Mouse (Mus musculus): ENCODE data around the gene Adcy3.

The Adcy3 gene

DNA sequence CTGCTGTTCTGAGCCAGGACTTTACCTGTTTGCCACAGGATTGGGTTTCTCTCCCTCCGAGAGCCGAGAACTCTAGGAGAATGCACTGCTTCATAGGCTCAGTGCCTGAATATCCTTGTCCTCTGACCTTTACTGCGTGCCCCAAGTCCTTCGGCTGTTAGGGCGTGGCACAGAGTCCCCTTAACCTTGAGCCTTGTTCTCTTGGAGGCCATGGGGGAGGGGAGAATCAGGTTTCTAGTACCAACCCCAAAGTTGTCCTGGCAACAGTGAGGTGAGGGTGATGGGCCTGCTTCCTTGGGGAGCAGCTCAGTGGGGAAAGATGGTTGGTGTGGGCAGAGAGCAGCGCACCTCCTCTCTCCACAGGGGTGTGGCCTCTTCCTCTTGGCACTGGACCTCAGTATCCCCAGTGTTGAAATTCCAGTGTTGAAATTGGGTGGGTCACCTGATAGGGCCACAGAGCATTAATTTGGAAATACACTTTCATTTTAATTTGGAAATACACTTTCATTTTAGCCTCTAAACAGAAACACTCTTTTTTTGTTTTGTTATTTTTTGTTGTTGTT lies 46.8 kb downstream of the Adcy3 start:
- in situ Hi-C loops (cut with MboI; ENCODE audit: unreplicated experiment in 2 of 2), result no loop called here

DNA sequence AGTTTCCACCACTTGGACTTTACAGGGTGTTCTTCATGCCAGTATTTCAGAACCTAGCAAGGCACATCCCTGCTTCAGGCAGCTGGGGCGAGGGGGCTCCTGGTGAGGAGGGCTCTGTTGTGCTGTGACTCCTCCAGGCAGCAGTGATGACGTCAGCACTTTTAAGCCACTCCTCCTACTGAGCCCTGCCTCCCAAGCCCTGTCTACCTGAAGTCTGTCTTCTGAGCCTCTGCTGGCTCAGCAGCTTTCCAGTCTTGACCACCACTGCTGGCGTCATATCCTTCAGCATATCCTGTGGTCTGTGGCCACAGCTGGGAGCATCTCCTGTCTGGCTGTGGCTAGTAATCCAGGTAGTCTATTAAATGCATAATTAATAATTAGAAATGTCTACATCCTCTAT lies 47.6 kb downstream of the Adcy3 start:
- in situ Hi-C loops (cut with MboI; ENCODE audit: unreplicated experiment in 2 of 2), result no loop called here

DNA sequence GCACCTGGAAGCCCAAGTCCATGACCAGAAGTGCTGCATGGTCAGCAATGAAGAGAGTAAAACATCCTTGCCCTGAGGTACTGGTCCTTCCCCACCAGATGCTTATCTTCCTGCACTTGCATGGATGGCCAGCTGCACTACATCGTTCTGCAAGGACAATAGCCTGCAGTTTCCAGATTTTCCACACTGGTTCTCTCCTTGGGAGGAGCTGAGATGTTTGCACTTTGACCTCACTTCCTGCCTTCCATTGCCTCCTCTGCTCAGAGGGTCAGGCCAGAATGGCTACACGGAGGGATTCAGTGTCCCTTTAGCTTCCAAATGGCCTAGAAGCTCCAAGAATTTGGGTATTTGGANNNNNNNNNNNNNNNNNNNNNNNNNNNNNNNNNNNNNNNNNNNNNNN lies 51.7 kb downstream of the Adcy3 start:
- in situ Hi-C loops (cut with MboI; ENCODE audit: unreplicated experiment in 2 of 2), result no loop called here

DNA sequence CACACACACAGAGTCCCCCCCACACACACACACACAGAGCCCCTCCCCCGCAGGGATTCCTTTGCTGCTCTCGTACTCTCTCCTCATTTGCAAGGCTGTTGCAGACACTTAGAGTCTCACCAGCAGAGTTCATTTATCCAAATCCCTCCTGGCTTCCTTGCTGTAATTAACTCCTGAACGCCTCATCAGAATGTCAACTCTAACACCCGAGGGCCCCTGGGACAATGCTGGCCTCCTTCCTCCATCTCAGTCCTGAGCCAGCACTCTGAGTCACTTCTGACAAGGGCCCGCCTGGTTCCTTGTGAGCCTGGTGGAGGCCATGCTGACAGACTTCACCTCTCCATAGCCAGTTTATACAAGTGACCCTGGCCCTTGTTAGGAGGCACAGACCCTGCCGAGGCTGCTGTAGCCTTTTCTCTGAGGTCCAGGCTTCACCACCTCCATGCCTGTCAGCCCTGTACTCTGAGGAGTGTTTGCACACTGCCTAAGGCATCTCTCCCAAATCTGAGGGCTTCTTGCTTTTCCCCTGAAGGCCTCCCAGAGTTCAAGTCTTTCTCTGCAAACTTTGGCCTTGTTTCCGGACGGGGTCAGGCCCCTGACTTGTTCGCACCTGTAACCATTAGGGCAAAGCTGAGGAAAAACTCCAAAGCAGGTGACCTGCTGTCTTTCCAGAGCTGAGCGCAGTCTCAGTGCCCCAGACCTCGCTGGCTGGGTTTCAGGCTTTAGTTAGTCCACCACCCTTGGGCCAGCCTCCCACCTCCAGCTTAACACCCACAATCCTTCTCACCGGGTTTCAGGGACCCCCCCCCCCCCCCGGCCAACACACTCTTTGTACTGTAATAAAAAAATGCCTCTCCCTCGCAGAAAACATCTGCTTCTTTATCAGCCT lies 55.5 kb downstream of the Adcy3 start:
- in situ Hi-C loops (cut with MboI; ENCODE audit: unreplicated experiment in 2 of 2), result no loop called here

DNA sequence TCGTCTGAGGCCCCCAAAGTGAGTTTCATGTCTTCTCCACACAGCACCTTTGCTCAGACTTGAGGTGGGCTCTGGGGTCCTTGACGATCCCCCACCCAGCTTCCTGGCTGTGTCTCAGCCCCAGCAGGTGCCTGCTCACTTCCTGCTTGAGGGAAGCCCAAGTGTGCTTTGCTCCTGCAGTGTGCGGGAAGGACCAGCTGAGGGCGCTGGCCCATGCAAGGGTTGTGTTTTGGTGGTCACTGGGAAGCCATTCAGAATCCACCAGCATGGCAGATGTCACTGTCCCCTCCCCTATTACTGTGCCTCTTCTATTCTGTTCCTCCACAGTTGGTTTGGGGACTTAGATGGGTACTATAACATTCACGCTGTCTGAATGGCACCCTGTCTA lies 56.2 kb downstream of the Adcy3 start:
- in situ Hi-C loops (cut with MboI; ENCODE audit: unreplicated experiment in 2 of 2), result no loop called here

DNA sequence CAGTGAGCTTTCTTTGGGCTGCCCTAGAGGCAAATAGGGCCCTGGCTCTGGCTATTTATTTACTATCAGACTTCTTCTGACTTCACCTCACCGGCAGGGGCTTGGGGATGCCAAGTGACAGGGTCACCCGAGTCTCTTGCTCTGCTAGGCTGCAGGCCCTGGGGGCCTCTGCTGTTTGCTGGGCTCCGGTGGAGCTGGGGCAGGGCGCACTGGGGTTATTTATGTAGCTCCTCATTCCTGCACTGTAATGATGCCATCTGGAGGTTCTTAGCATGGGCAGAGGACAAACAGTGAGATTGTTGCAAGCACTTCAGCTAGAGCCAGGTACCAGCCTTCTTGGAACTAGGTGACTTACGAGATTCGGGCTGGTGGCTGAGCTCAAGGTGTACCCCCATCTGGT lies 59.6 kb downstream of the Adcy3 start:
- in situ Hi-C loops (cut with MboI; ENCODE audit: unreplicated experiment in 2 of 2), result no loop called here

DNA sequence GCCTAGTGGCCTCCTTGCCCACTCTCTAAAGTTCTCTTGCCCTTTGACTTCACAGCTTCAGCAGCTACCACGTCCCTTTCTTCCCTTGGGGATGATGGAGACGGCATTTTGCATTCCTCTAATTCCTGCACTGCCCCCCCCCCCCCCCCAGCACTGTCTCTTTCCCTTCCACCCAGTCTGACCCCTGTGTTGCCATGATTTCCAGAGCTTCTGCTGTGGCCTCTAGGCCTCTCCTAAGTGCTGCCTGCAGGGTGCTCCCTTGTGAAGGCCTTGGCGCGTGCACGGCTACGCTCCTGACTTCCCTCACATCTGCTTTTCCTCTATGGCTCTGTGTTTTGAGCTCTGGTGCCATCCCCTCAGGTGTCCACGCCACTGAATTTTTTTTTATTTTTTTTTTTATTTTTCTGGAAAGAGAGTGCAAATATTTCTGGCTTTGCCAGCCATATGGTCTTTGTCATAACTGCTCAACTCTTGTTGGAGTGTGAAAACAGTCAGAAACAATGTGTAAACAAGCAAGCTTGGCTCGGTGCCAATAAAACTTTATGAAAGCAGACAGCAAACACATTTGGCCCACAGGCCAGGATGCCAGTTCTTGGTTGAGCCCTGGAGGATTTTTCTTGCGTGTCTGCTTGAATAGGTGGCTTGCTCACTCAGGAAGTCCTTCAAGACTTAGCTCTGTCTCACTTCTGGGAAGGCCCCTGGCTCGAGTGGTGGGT lies 60.3 kb downstream of the Adcy3 start:
- in situ Hi-C loops (cut with MboI; ENCODE audit: unreplicated experiment in 2 of 2), result no loop called here

DNA sequence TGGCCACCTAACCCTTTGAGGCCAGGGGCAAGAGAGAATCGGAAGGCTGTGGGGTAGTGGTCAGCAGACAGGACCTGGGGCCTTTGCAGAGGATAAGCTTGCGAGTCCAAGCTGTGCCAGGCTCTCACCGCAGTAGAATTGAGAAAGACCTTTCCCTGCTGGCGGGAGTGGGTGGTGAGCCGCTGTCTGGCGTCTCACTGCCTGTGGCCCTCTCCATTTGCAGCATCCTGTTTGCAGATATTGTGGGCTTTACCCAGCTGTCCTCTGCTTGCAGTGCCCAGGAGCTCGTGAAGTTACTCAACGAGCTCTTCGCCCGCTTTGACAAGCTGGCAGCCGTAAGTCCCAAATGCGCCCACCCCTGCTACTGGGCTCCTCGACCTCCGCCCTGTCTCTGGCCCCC lies 61.7 kb downstream of the Adcy3 start:
- in situ Hi-C loops (cut with MboI; ENCODE audit: unreplicated experiment in 2 of 2), result no loop called here

DNA sequence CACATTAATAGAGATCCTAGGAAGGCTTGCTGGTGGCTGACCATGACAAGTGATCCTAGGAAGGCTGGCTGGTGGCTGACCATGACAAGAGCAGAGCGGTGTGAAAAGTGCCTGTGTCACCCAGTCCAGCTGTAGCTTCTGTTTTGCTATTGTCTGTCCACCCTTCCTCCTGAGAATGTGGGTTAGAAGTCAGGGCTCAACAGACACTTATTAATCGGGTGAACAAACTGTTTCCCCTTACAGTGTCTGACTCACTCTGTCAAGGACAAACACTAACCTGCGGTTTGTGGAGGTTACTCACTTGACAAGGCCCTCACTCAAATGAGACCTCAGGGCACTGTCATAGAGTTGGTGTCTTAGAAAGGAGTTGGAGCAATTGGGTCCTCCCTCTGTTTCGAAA lies 65.8 kb downstream of the Adcy3 start:
- in situ Hi-C loops (cut with MboI; ENCODE audit: unreplicated experiment in 2 of 2), result no loop called here

DNA sequence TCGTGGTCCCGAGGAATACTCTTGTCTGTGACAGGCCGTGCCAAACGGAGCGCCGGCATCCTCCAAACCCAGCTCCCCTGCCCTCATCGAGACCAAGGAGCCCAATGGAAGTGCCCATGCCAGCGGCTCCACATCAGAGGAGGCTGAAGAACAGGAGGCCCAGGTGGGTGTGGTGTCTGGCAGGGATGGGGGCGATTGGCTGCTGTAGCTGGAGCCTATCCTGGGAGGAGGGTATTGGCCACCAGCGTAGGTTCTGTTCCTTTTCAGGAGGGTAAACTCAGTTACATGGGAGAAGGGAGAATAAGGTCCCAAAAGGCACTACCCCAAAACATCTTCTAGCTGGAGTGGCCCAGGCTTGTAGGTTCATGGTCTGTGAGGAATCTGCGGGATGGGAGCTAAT lies 66.4 kb downstream of the Adcy3 start:
- in situ Hi-C loops (cut with MboI; ENCODE audit: unreplicated experiment in 2 of 2), result no loop called here

DNA sequence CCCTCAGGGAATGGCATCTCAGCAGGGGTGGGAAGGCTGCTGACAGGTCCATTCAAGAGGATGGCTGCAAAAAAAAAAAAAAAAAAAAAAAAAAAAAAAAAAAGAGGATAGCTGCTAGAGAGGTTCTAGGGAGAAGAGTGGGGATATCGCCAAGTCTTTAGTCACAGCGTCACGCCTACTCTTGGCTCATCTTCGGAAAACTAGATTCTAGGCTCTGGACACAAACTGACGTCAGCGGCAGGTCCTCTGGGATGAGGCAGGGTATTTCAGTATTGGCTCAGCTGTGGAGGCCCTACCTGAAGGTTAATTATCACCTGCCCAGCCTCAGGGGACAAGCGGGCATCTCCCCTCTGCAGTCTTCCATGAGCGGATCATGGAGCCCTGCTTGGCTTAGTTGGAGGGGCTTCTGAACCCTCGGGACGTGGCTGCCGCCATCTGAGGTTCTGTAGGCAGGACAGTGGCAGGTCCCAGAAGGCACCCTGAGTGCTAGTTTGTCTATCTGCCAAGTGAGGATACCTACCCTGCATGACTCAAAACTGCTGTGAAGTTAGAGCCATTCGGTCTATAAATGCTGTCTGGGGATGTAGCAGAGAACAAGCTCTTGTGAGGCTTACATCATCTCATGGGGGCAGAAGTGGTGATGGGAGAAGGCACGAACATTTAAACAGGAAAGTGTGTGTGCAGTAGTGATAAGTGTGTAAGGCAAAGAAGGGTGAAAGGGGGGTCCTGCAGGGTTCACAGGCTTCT lies 68.7 kb downstream of the Adcy3 start:
- in situ Hi-C loops (cut with MboI; ENCODE audit: unreplicated experiment in 2 of 2), result no loop called here

DNA sequence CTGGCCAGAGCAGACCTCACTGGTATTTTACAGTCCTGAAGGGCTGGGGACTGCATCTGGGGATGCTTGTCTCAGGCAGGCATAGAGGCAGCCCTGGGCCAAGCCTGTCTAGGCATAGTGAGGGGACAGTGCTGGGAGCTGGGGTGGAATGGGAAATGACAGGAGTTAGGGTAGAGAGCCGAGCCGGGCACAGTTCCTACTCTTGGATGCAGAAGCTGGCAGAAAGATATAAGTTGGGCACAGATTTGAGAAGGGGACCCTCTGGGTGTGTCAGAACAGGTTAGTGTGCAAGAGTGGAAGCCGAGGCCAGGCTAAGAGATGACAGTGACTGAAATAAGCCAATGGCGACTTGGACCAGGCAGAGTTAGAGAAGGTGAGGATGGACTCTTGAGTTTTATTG lies 69.3 kb downstream of the Adcy3 start:
- in situ Hi-C loops (cut with MboI; ENCODE audit: unreplicated experiment in 2 of 2), result no loop called here

DNA sequence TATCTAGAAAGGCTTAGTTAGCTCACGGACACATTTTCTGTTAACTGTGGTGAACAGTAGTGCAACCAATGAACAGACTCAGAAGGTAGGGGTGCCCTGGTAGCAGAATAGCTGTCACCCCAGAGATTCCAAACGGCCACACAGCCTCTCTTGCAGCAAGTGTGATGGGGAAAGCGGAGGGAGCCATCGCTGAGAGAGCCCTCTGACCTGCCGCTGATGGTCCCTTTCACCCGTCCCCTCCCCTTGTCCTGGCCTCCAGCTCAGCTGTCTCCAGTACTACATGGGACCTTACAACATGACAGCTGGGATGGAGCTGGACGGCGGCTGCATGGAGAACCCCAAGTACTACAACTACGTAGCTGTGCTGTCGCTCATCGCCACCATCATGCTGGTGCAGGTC lies 73.2 kb downstream of the Adcy3 start:
- in situ Hi-C loops (cut with MboI; ENCODE audit: unreplicated experiment in 2 of 2), result no loop called here

DNA sequence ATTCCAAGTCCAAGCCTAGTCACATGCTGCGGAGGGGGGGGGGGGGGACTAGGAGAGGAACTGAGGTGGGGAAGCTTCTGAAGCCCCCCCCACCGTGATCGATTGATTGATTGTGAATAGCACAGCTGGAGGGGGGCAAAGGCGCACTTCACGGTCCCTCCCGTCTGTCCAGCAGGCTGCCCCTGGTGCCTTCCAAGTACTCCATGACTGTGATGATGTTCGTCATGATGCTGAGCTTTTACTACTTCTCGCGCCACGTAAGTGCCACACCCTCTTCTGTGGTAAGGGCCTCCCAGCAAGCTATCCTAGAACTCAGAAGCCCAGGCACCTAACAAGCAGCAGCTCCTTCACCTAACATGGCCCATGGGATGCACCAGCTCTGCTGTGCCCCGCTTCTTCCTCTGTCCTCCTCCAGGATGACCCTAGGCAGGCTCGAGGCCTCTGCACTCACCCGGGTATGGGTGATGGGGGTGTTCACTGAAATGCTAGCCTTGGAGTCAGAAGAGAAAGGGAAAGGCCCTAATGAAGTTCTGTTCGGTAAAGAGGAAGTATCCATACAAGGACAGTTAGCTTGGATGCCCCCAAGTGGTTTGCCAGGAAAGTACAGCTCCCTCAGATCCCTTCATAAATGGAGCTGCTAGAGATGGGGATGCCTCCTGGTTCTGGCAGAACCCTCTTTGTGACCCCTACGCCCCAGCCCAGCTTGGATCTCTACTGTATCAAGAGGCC lies 75.7 kb downstream of the Adcy3 start:
- in situ Hi-C loops (cut with MboI; ENCODE audit: unreplicated experiment in 2 of 2), result no loop called here

DNA sequence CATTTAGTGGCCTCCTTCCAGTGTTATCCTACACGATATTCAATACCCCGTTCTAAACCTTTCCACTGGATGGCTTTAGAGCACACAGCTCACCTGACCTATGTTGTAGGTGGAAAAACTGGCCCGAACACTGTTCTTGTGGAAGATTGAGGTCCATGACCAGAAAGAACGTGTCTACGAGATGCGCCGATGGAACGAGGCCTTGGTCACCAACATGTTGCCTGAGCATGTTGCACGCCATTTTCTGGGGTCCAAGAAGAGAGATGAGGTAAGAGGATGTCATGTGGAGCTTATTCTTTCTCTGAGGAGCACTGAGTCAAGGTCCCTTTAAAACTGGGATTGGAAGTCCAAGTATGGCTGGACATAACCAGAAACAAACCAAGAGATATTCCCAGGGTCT lies 76.3 kb downstream of the Adcy3 start:
- in situ Hi-C loops (cut with MboI; ENCODE audit: unreplicated experiment in 2 of 2), result no loop called here

DNA sequence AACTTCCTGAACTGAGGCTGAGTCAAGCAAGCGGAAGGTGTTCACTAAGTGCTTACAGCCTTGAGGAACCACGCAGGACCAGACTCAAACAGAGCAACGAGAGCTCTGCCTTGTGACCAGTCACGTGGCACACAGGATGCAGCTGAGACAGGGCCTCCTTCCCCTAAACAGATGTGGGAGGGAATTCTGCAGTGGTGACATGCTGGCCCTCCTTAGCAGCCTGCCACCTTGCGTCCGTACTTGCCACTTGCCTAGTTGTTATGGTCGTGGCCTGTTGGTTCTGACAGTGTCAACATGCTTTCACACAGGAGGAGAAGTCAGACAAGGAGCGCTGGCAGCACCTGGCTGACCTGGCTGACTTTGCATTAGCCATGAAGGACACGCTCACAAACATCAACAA lies 78.3 kb downstream of the Adcy3 start:
- in situ Hi-C loops (cut with MboI; ENCODE audit: unreplicated experiment in 2 of 2), result loop anchor here in 1 of 2 experiments (10.0 kb wide), 1 partner anchor 106 kb away; no protein-coding TSS in a partner anchor

DNA sequence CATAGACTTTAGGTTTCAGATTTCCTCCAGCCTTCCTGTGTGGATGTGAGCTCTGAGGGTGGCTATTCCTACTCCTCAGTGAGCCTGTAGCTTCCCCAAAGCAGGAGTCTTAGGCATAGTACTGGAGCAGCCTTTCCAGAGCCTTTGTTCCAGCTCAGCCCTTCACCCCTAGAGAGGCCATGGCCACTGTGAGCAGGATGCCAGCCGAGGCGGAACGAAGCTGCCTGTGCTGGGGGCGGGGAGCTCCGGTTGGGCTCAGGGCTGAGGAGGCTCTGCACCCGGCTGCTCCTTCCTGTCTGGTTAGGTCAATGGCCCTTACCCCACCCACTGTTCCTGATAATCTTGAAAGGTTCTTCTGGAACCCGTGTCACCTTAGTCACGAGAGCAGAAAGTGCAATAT lies 80.0 kb downstream of the Adcy3 start:
- in situ Hi-C loops (cut with MboI; ENCODE audit: unreplicated experiment in 2 of 2), result loop anchor here in 1 of 2 experiments (10.0 kb wide), 1 partner anchor 108 kb away; no protein-coding TSS in a partner anchor

DNA sequence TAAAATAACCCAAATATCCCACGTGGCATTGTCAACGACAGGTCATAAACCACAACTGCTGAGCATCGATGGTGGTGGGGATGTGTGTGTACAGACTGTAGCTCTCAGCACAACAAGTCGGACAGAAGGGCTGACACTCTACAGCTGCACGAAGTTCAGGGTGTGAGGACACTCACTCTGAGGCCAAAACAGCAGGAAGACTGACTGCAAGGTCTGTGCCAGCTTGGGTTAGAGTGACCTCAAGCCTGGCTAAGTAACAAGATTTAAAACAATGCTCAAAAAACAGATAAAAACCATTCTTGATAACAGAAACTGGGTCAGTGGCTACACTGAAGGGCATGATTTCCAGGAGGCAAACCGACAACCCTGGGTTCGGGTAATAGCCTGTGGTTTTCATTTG lies 97.3 kb downstream of the Adcy3 start:
- in situ Hi-C loops (cut with MboI; ENCODE audit: unreplicated experiment in 2 of 2), result loop anchor here (5.0 to 25.0 kb wide), 4 partner anchors 232 to 993 kb away; partner anchors contain the start of gene Asxl2 (in 1 of the 2)

DNA sequence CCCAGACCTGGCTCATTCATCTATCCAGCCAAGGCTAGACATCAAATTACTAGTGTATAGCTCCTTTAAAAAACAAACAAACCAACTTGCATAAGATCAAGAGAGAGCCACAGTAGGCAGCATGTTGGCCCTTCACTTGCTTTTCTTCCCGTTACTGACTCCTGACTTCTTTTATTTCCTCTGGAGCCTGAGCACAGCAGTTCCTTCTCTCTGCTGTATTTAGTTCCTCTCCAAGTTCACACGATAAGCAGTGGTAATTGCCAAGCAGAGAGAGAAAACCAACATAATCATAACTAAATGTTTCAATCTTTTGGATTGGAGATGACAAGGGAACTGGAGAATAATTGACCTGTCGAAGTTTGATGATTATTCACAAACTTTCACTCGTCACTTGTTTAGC lies 99.9 kb downstream of the Adcy3 start:
- in situ Hi-C loops (cut with MboI; ENCODE audit: unreplicated experiment in 2 of 2), result loop anchor here (5.0 to 25.0 kb wide), 4 partner anchors 230 to 995 kb away; partner anchors contain the start of gene Asxl2 (in 1 of the 2)
